Mouse (Mus musculus) erythroblast, embryonic 14.5 days (primary cell): ENCODE measurements around the gene Car2.

ENCODE experiments used
- GATA1 ChIP-seq: IDR thresholded peaks from 2 replicates; pipeline ENCODE4 v1.6.1; 2012; ENCODE audit warnings: low read length, inconsistent platforms, mixed read lengths
- TAL1 ChIP-seq: IDR thresholded peaks from 3 replicates; pipeline ENCODE4 v1.6.1; 2012; ENCODE audit warnings: low read length, inconsistent platforms, mixed read lengths

DNA sequence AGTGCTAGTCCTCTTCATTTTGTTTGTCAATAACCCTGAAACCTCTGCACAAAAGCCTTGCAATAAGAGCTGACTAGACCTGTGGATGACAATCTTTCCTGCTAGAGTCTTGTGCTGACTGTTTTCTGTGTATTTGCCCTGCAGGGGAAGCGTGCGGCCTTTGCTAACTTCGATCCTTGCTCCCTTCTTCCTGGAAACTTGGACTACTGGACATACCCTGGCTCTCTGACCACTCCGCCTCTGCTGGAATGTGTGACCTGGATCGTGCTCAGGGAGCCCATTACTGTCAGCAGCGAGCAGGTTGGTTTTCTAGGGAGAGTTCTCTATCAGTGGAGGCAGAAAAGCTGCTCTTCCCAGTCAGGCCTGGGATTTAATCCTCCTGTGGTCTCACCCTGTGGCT is 11.7 kb downstream of the Car2 start:
- TF ChIP-seq GATA1 (no peak), TAL1 (no peak)
